Mouse (Mus musculus): ENCODE measurements around the gene Lrrc14b. TPM values are rescaled to one million over a fixed set of nuclear protein-coding genes. Genes with fewer than 3 reads are reported as not detected.

The Lrrc14b gene
- polyA plus RNA-seq (2021; fragmentation: Nextera tagmentation), result not detected in 2 replicates
- long read RNA-seq, experiment 1, partial matches to known transcripts, result 0 of 3 reads
- long read RNA-seq, experiment 1, other reads (novel, unspliced or antisense), result 3 of 3 reads
- long read RNA-seq, experiment 2, partial matches to known transcripts, result 0 of 4 reads
- long read RNA-seq, experiment 2, other reads (novel, unspliced or antisense), result 4 of 4 reads

GRCm38 (mm10) chr13:74363859-74364235 lies at the start of gene Lrrc14b:
TSS of gene Lrrc14b (minus strand) at chr13:74364005.

GRCm38 (mm10) chr13:74399298-74399839 lies 35.6 kb upstream of the Lrrc14b start, which contains the start of gene Ftl1-ps1:
TSS of gene Ftl1-ps1 (plus strand) at chr13:74399694.

GRCm38 (mm10) chr13:74390371-74390990 lies 26.7 kb upstream of the Lrrc14b start, which contains the start of gene Zfp72:
TSS of gene Zfp72 (minus strand) at chr13:74390836.

GRCm38 (mm10) chr13:74349566-74350434 lies 14.0 kb downstream of the Lrrc14b start, which contains the start of the genes Sdha and Ccdc127:
TSS of gene Sdha (minus strand) at chr13:74350280.
TSS of gene Ccdc127 (plus strand) at chr13:74350309.

GRCm38 (mm10) chr13:74317170-74317849 lies 46.5 kb downstream of the Lrrc14b start, which contains the start of gene Pdcd6:
TSS of gene Pdcd6 (minus strand) at chr13:74317580.

Other genes starting within 250 kb of the Lrrc14b start
- 0.53 and 0.94 TPM in 2 replicates for gene Slc9a3, start 242.5 kb downstream of the Lrrc14b start, polyA plus RNA-seq (2021; fragmentation: Nextera tagmentation)
- gene Exoc3, start 155.3 kb downstream of the Lrrc14b start, polyA plus RNA-seq (2021; fragmentation: Nextera tagmentation), result 34.6 and 34.8 TPM in 2 replicates
- 0.13 and 0.61 TPM in 2 replicates for gene Ahrr, start 71.7 kb downstream of the Lrrc14b start, polyA plus RNA-seq (2021; fragmentation: Nextera tagmentation)
- gene Pdcd6, start 46.4 kb downstream of the Lrrc14b start, polyA plus RNA-seq (2021; fragmentation: Nextera tagmentation), result 157 and 192 TPM in 2 replicates
- 261 and 369 TPM in 2 replicates for gene Sdha, start 13.7 kb downstream of the Lrrc14b start, polyA plus RNA-seq (2021; fragmentation: Nextera tagmentation)
- 66.5 and 68.2 TPM in 2 replicates for gene Ccdc127, start 13.7 kb downstream of the Lrrc14b start, polyA plus RNA-seq (2021; fragmentation: Nextera tagmentation)
- gene Zfp72, start 26.8 kb upstream of the Lrrc14b start, polyA plus RNA-seq (2021; fragmentation: Nextera tagmentation), result 2.2 and 2.7 TPM in 2 replicates
- gene Ftl1-ps1, start 35.7 kb upstream of the Lrrc14b start, polyA plus RNA-seq (2021; fragmentation: Nextera tagmentation), result 15.8 and 16.6 TPM in 2 replicates
- gene Zfp825, start 130.0 kb upstream of the Lrrc14b start, polyA plus RNA-seq (2021; fragmentation: Nextera tagmentation), result 10.6 and 11.2 TPM in 2 replicates

Data from left cerebral cortex, adult 6 months (tissue).